Mouse (Mus musculus) MEL (cell line): ENCODE results near the gene Nfatc3.

Experiments used
- CHD1 ChIP-seq: IDR thresholded peaks from 2 replicates; pipeline ENCODE4 v1.6.1; 2012; ENCODE audit warnings: low read depth, mild to moderate bottlenecking, inconsistent platforms, low read length, improper control_type of control experiment
- CTCF ChIP-seq, 3 experiments: IDR thresholded peaks in 2 of 3; conservative IDR thresholded peaks in 1 of 3; 2 replicates each; pipeline ENCODE4 v1.5.1; 2011 to 2012; ENCODE audit warnings: low read length in 3 of 3, low read depth in 2 of 3, mild to moderate bottlenecking in 2 of 3, improper control_type of control experiment in 1 of 3, inconsistent platforms in 1 of 3, mixed read lengths in 1 of 3, moderate library complexity in 1 of 3; ENCODE audit not compliant: control insufficient read depth in 1 of 3, insufficient read depth in 1 of 3, poor library complexity in 1 of 3, severe bottlenecking in 1 of 3
- E2F4 ChIP-seq: IDR thresholded peaks from 2 replicates; pipeline ENCODE4 v1.6.1; 2011; ENCODE audit warnings: low read depth, low read length, improper control_type of control experiment, borderline replicate concordance
- EP300 ChIP-seq, 2 experiments: IDR thresholded peaks; 2 replicates each; pipeline ENCODE4 v1.6.1; 2011; ENCODE audit warnings: improper control_type of control experiment in 2 of 2, low read length in 2 of 2, low read depth in 1 of 2, mild to moderate bottlenecking in 1 of 2
- ETS1 ChIP-seq: IDR thresholded peaks from 2 replicates; pipeline ENCODE4 v1.6.1; 2012; ENCODE audit warnings: low read depth, mild to moderate bottlenecking, inconsistent platforms, low read length, improper control_type of control experiment, moderate library complexity
- MAX ChIP-seq: IDR thresholded peaks from 2 replicates; pipeline ENCODE4 v1.6.1; 2011; ENCODE audit warnings: low read length, improper control_type of control experiment
- MYC ChIP-seq: IDR thresholded peaks from 2 replicates; pipeline ENCODE4 v1.6.1; 2011; ENCODE audit warnings: low read depth, mild to moderate bottlenecking, low read length, improper control_type of control experiment, moderate library complexity
- POLR2A ChIP-seq, 2 experiments: IDR thresholded peaks; 2 replicates each; pipeline ENCODE4 v1.6.1; 2011 to 2012; ENCODE audit warnings: low read length in 2 of 2, mild to moderate bottlenecking in 2 of 2, control low read depth in 1 of 2, improper control_type of control experiment in 1 of 2, low read depth in 1 of 2, moderate library complexity in 1 of 2; ENCODE audit not compliant: control insufficient read depth in 1 of 2, insufficient read depth in 1 of 2, poor library complexity in 1 of 2
- POLR2AphosphoS5 ChIP-seq: IDR thresholded peaks from 2 replicates; pipeline ENCODE4 v1.6.1; 2012; ENCODE audit warnings: low read depth, borderline replicate concordance, mild to moderate bottlenecking, inconsistent platforms, low read length, moderate library complexity, mixed read lengths
- RCOR1 ChIP-seq: IDR thresholded peaks from 2 replicates; pipeline ENCODE4 v1.6.1; 2012; ENCODE audit warnings: low read depth, mild to moderate bottlenecking, inconsistent platforms, low read length, improper control_type of control experiment
- TCF12 ChIP-seq: IDR thresholded peaks from 2 replicates; pipeline ENCODE4 v1.6.1; 2014; ENCODE audit warnings: low read depth, mild to moderate bottlenecking, inconsistent platforms, low read length, improper control_type of control experiment, moderate library complexity

DNA sequence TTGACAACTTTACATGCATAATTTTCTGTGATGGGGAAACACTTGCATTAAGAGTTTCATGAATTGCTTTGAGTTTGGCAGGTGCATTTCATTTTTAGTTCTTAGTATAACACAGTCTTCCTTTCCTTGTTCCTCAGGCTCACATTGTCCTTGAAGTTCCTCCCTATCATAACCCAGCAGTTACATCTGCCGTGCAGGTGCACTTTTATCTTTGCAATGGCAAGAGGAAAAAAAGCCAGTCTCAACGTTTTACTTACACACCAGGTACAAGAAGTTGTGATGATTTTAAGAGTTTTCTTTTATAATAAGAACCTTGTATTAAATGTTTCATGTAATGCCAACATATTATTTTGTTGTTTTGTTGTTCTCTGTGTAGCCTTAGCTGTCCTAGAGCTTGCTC lies 45.2 kb downstream of the Nfatc3 start:
- TF ChIP-seq MYC (no peak), CTCF (IDR thresholded peaks at IDR 0.05 in 2 of 3, conservative IDR thresholded peaks at IDR 0.05 in 1 of 3; ENCODE audit: control insufficient read depth in 1 of 3, insufficient read depth in 1 of 3, low read depth in 2 of 3, low read length in 3 of 3, poor library complexity in 1 of 3, severe bottlenecking in 1 of 3) (no peak), EP300 (IDR thresholded peaks at IDR 0.05; ENCODE audit: low read depth in 1 of 2, low read length in 2 of 2) (no peak), E2F4 (no peak), POLR2AphosphoS5 (no peak), MAX (no peak), POLR2A (IDR thresholded peaks at IDR 0.05; ENCODE audit: control insufficient read depth in 1 of 2, insufficient read depth in 1 of 2, low read depth in 1 of 2, low read length in 2 of 2, poor library complexity in 1 of 2) (no peak), RCOR1 (no peak), CHD1 (no peak), TCF12 (no peak), ETS1 (no peak)
